Mouse (Mus musculus) testis, adult 2 months (tissue): Measurements from ENCODE around the gene Serbp1. TPM values are rescaled to one million over a fixed set of nuclear protein-coding genes. Genes with fewer than 3 reads are reported as not detected.

Source experiments
- H3K27ac ChIP-seq: fragments of 200-500 bp; 2 replicates; pipeline ENCODE4 v1.5.1; 2012; ENCODE audit warnings: low read depth, low read length; ENCODE audit not compliant: control insufficient read depth, insufficient read depth
- H3K27me3 ChIP-seq: fragments of 200-500 bp; 2 replicates; pipeline ENCODE4 v1.6.1; 2012; ENCODE audit warnings: mild to moderate bottlenecking, low read length, moderate library complexity; ENCODE audit not compliant: control insufficient read depth, insufficient read depth
- H3K36me3 ChIP-seq: fragments of 200-500 bp; 2 replicates; pipeline ENCODE4 v1.6.1; 2012; ENCODE audit warnings: mild to moderate bottlenecking, low read length; ENCODE audit not compliant: control insufficient read depth, insufficient read depth
- H3K4me1 ChIP-seq: fragments of 200-500 bp; 2 replicates; pipeline ENCODE4 v1.6.1; 2012; ENCODE audit warnings: low read length; ENCODE audit not compliant: control insufficient read depth, insufficient read depth
- H3K4me3 ChIP-seq: fragments of 200-500 bp; 2 replicates; pipeline ENCODE4 v1.5.1; 2012; ENCODE audit warnings: low read depth, mild to moderate bottlenecking, low read length, moderate library complexity, mixed read lengths; ENCODE audit not compliant: control insufficient read depth
- CTCF ChIP-seq: fragments of 200-500 bp; IDR thresholded peaks from 2 replicates; pipeline ENCODE4 v1.5.1; 2012; ENCODE audit warnings: low read depth, mild to moderate bottlenecking, inconsistent platforms, low read length, moderate library complexity; ENCODE audit not compliant: control insufficient read depth, insufficient read depth, insufficient replicate concordance
- POLR2A ChIP-seq: fragments of 200-500 bp; IDR thresholded peaks from 2 replicates; pipeline ENCODE4 v1.6.1; 2012; ENCODE audit warnings: low read depth, mild to moderate bottlenecking, inconsistent platforms, low read length, moderate library complexity; ENCODE audit not compliant: control insufficient read depth
- polyA plus RNA-seq: library from polyadenylated mRNA; depleted of rRNA; stranded (reverse); fragments of >200 nt; gene quantifications from 2 replicates; pipeline ENCODE4 v1.2.3, GENCODE M21; 2012; rRNA removed

Gene Serbp1
- polyA plus RNA-seq, 1 experiment, result 57.3 TPM

GRCm38 (mm10) chr6:67317827-67318338 lies 79.9 kb downstream of the Serbp1 start:
- Histone ChIP-seq H3K27ac (no peak overlapping the region), H3K36me3 (no peaks in the 10 kb centered on the region), H3K4me3 (no peak overlapping the region), H3K27me3 (no peaks in the 10 kb centered on the region), H3K4me1 (no peaks in the 10 kb centered on the region)
- TF ChIP-seq POLR2A (no peak), CTCF (no peak)

- Histone ChIP-seq H3K4me1 (no peaks in the 10 kb centered on the region), H3K27ac (no peak overlapping the region), H3K27me3 (no peaks in the 10 kb centered on the region), H3K4me3 (no peak overlapping the region), H3K36me3 (no peaks in the 10 kb centered on the region)
- TF ChIP-seq POLR2A, result no peak
- peak; percentile 71; the same call in 1 of the 2 replicates for TF ChIP-seq CTCF
Observed at GRCm38 (mm10) chr6:67318451-67318850, 80.5 kb downstream of the Serbp1 start.

DNA sequence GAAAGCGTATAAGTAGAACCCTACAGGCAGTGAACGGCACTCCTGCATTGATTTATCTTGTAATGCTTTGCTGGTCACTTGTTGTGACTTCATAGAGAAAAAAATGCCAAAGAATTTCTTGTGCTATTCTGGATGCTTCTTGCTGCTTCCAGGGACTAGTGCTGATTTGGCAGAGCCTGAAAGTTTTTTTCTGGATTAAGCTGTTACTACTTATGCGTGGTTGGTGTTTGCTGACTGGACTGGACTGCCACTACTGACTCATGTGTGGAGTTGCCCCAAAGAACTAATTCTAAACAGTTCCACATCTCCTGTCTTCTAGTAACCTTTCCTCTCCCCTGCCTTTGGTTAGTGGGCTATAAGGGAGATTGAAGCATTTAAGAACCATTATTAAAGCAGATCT lies 85.8 kb downstream of the Serbp1 start:
- Histone ChIP-seq H3K4me3 (no peak overlapping the region), H3K36me3 (no peaks in the 10 kb centered on the region), H3K27ac (no peak overlapping the region), H3K4me1 (no peaks in the 10 kb centered on the region), H3K27me3 (no peaks in the 10 kb centered on the region)
- no peak for TF ChIP-seq POLR2A
- no peak for TF ChIP-seq CTCF

DNA sequence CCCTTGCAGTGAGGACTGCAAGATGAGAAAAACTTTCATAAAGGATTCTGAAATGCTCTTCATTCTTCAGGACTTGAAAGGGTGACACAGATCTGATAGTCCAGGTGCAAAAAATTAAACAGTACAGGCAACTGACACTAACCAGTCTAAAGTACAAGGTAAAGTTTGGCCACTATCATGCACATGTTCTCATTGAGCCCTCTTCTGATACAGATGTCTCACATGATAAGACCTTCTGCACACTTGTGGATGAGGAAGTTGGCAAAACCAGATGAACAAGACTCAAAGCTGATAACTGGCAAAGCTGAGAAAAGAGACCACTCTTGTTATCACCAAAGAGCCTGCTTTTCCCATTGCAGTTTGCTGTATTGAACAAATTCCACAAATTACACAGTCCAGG lies 100.0 kb downstream of the Serbp1 start:
- Histone ChIP-seq H3K4me3 (no peak overlapping the region), H3K4me1 (no peaks in the 10 kb centered on the region), H3K27me3 (no peaks in the 10 kb centered on the region), H3K27ac (no peak overlapping the region), H3K36me3 (no peaks in the 10 kb centered on the region)
- TF ChIP-seq POLR2A, result no peak
- no peak for TF ChIP-seq CTCF

DNA sequence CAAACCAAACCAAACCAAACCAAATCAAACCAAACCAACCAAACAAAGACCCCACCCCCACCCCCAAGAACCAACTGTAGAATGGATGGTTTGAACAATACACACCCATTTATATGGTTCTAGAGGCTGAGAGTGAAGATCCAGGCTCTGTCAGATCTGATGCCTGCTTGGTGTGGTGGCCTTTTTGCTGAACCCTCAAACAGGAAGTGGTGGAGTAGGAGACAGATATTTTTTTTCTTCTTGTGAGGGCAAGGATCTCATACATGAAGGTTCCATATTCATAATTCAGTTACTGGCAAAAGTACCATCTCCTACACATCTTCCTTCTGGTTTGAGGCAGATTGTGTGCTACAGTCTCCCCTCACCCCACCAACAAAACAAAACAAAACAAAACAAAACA lies 101.5 kb downstream of the Serbp1 start:
- no peaks in the 10 kb centered on the region for H3K4me1 ChIP-seq
- no peaks in the 10 kb centered on the region for H3K36me3 ChIP-seq
- no peak overlapping the region for H3K4me3 ChIP-seq
- TF ChIP-seq POLR2A, result no peak
- TF ChIP-seq CTCF, result no peak
- H3K27ac ChIP-seq, result no peak overlapping the region
- no peaks in the 10 kb centered on the region for H3K27me3 ChIP-seq

Other genes starting within 250 kb of the Serbp1 start
- gene Gadd45a, start 200.7 kb upstream of the Serbp1 start, polyA plus RNA-seq, result 4.1 and 4.8 TPM in 2 replicates
- gene Il12rb2, start 138.0 kb downstream of the Serbp1 start, polyA plus RNA-seq, result 0.05 TPM in 1 of 2 replicates, not detected in the other